Mouse (Mus musculus) hematopoietic stem cell, adult 5-6 weeks (primary cell): ENCODE results near the gene Sfi1. TPM values are rescaled to one million over a fixed set of nuclear protein-coding genes. Genes with fewer than 3 reads are reported as not detected.
"Not testable (repeated sequence)": the region's sequence is repeated elsewhere in the genome, so short reads cannot be mapped to it uniquely, and the experiment has no call there.

ENCODE experiments used
- ATAC-seq, 2 experiments: fragments of 125-278 bp in 1 of 2; replicated peaks in 1 of 2; 2 replicates each; pipeline ENCODE4 v1.8.0; 2016 to 2017; ENCODE audit warnings: inconsistent platforms in 2 of 2, mild to moderate bottlenecking in 2 of 2, moderate number of reproducible peaks in 2 of 2, low read depth in 1 of 2, moderate TSS enrichment in 1 of 2; ENCODE audit not compliant: low FRiP score in 2 of 2, poor library complexity in 2 of 2, severe bottlenecking in 2 of 2, insufficient read depth in 1 of 2, low TSS enrichment in 1 of 2
- total RNA-seq: library from RNA; stranded (forward); fragments of 172-1452, 232-1000 nt; gene quantifications from 2 replicates; pipeline ENCODE4 v1.2.3, GENCODE M21; 2017

The Sfi1 gene
- total RNA-seq, 1 experiment from 2014 or later, result 26.0 TPM

GRCm38 (mm10) chr11:3157996-3158395, 35.3 kb downstream of the Sfi1 start:
- not testable (repeated sequence) for ATAC-seq

- not testable (repeated sequence) for ATAC-seq
These were observed 36.3 kb downstream of the Sfi1 start for GRCm38 (mm10) chr11:3156991-3157390.

GRCm38 (mm10) chr11:3153666-3154397, 39.4 kb downstream of the Sfi1 start:
- ATAC-seq, result peak in 1 of 2 experiments; percentile 2; a peak in 1 of 4 replicates

GRCm38 (mm10) chr11:3151358-3151757, 41.9 kb downstream of the Sfi1 start:
- peak; percentile 2 to 13; a peak in 2 of 4 replicates for ATAC-seq

GRCm38 (mm10) chr11:3150677-3151003, 42.6 kb downstream of the Sfi1 start:
- not testable (repeated sequence) for ATAC-seq

- ATAC-seq, result not testable (repeated sequence)
These were observed 43.1 kb downstream of the Sfi1 start for GRCm38 (mm10) chr11:3150003-3150676.

GRCm38 (mm10) chr11:3149471-3149870, 43.8 kb downstream of the Sfi1 start:
- ATAC-seq, result not testable (repeated sequence)

- not testable (repeated sequence) for ATAC-seq
These were observed 46.5 kb downstream of the Sfi1 start for GRCm38 (mm10) chr11:3146806-3147205.

- ATAC-seq, result not testable (repeated sequence)
These were observed 47.7 kb downstream of the Sfi1 start for GRCm38 (mm10) chr11:3145359-3146165.

GRCm38 (mm10) chr11:3143984-3144383, 49.3 kb downstream of the Sfi1 start:
- ATAC-seq, result not testable (repeated sequence)

- peak; percentile 0 to 4 for ATAC-seq
These were observed 50.9 kb downstream of the Sfi1 start for GRCm38 (mm10) chr11:3142413-3142812.

GRCm38 (mm10) chr11:3140967-3141535, 52.2 kb downstream of the Sfi1 start:
- not testable (repeated sequence) for ATAC-seq

GRCm38 (mm10) chr11:3138323-3138722, 54.9 kb downstream of the Sfi1 start:
- not testable (repeated sequence) for ATAC-seq

GRCm38 (mm10) chr11:3137279-3137678, 56.0 kb downstream of the Sfi1 start:
- peak; percentile 0 to 1; a peak in 1 of 4 replicates for ATAC-seq

- not testable (repeated sequence) for ATAC-seq
These were observed 57.3 kb downstream of the Sfi1 start for GRCm38 (mm10) chr11:3135956-3136355.

GRCm38 (mm10) chr11:3135391-3135790, 57.9 kb downstream of the Sfi1 start:
- not testable (repeated sequence) for ATAC-seq

GRCm38 (mm10) chr11:3133360-3133759, 59.9 kb downstream of the Sfi1 start:
- peak; percentile 10 to 13 for ATAC-seq
